Mouse (Mus musculus) lung, adult 10 weeks (tissue): Measurements from ENCODE around the gene Gpr12. TPM values are rescaled to one million over a fixed set of nuclear protein-coding genes. Genes with fewer than 3 reads are reported as not detected.

Source experiments
- polyA plus RNA-seq: library from polyadenylated mRNA; stranded (reverse); fragments of 350-450 nt; fragmentation: Illumina TruSeq; extraction: RNeasy Lipid Tissue Mini Kit (QIAGEN cat#74804); gene quantifications from one replicate; pipeline ENCODE4 v1.2.3, GENCODE M21; 2014; ENCODE audit warnings: low read depth, low replicate concordance; ENCODE audit not compliant: insufficient read depth

The Gpr12 gene
- polyA plus RNA-seq, result not detected

DNA sequence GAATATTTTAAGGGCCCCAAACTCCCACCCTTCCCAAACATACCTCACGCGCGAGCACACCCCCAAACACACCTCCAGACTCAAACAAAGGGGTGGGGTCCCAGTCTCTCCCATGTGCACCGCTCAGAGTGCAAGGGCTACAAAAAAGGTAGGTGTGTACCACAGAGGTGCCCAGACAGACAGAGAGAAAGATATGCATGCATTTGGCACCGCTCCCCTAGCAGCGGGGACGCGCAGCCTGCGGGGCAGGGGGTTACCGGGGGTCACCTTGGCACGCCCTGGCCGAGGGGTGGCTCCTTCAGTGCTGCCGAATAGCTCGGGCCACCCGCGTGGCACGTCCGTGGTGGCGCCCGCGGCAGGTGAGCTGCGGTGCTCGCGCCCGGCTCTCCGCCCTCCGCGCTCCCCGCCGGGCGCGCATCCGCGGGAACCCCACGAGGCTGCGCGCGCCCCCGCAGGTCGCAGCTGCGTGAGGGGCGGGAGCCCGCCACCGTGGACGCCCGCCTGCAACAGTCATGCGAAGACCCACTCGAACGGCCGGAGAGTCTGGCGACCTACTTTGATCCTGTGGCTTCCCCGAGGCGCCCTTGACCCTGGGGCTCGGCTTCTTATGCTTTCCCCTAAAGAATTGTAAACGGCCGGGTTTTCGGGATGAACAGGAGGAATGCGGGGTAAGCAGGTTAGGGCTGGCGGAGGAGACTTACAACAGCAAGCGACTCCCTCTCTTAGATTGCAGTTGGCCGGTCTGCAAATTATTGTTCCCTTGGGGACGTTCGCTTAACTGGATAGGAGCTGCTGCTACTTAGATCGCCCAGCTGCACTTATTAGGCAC, at the start of gene Gpr12:
TSS of gene Gpr12 (minus strand) at position 762 of the 829 bp plus-strand sequence.

GRCm38 (mm10) chr5:146555836-146556235, 29.2 kb downstream of the Gpr12 start, which contains the start of gene Gm3415:
Gene Gm3415, plus strand, starts transcription at chr5:146556136.

DNA sequence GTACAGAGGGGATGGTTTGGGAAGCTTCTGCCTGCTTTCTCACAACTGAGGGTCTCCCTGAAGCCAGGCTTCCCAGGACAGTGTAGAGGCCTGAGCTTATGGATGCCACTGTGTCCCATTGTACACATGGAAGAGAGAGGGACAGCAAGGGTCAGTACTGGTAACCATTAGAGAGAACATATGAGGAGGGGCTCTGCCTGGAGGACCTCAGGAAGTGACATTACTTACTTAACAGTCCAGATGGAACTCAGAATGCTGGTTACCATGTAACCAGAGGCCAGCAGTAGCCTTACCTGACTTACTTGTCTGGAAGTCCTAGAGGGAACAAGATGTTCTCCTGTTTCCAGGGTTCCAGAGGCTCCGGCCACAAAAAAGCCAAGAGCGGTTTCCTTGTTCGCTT, 47.7 kb downstream of the Gpr12 start, which contains the start of gene Gm3409:
TSS of gene Gm3409 (plus strand) at position 301 of the 400 bp plus-strand sequence.

Other genes starting within 250 kb of the Gpr12 start
- 3.6 TPM for gene Wasf3, start 200.3 kb downstream of the Gpr12 start, polyA plus RNA-seq
- not detected for gene Gm6408, start 103.3 kb downstream of the Gpr12 start, polyA plus RNA-seq
- not detected for gene Gm6370, start 93.9 kb downstream of the Gpr12 start, polyA plus RNA-seq
- not detected for gene 4930449I24Rik, start 82.8 kb downstream of the Gpr12 start, polyA plus RNA-seq
- gene Gm3402, start 71.1 kb downstream of the Gpr12 start, polyA plus RNA-seq, result not detected
- gene Gm3404, start 59.4 kb downstream of the Gpr12 start, polyA plus RNA-seq, result not detected
- not detected for gene Gm3409, start 47.6 kb downstream of the Gpr12 start, polyA plus RNA-seq
- not detected for gene Gm3415, start 29.1 kb downstream of the Gpr12 start, polyA plus RNA-seq
- 17.4 TPM for gene Usp12, start 209.8 kb upstream of the Gpr12 start, polyA plus RNA-seq
- gene Rpl21, start 247.7 kb upstream of the Gpr12 start, polyA plus RNA-seq, result 1,192 TPM